Mouse (Mus musculus) heart, postnatal 10 days (tissue): ENCODE data around the gene Ttc27. TPM values are rescaled to one million over a fixed set of nuclear protein-coding genes. Genes with fewer than 3 reads are reported as not detected.
A peak's percentile ranks its signal among the peaks of the same experiment; 100 is the strongest.

Source experiments
- DNase-seq, 2 experiments: peaks; one replicate each; pipeline ENCODE4 v3.0.0; 2021
- intact Hi-C: fragments of 180-260 bp; cut with DNase I; formaldehyde crosslinking; loops from one replicate; pipeline ENCODE4 v1.15.1; 2025
- total RNA-seq, 2 experiments: library from RNA; stranded (reverse); gene quantifications; 2 replicates each; pipeline ENCODE4 v1.2.3; 2021

Ttc27 gene
- total RNA-seq, 2 experiments from 2014 or later = 33.7 to 38.1 TPM

DNA sequence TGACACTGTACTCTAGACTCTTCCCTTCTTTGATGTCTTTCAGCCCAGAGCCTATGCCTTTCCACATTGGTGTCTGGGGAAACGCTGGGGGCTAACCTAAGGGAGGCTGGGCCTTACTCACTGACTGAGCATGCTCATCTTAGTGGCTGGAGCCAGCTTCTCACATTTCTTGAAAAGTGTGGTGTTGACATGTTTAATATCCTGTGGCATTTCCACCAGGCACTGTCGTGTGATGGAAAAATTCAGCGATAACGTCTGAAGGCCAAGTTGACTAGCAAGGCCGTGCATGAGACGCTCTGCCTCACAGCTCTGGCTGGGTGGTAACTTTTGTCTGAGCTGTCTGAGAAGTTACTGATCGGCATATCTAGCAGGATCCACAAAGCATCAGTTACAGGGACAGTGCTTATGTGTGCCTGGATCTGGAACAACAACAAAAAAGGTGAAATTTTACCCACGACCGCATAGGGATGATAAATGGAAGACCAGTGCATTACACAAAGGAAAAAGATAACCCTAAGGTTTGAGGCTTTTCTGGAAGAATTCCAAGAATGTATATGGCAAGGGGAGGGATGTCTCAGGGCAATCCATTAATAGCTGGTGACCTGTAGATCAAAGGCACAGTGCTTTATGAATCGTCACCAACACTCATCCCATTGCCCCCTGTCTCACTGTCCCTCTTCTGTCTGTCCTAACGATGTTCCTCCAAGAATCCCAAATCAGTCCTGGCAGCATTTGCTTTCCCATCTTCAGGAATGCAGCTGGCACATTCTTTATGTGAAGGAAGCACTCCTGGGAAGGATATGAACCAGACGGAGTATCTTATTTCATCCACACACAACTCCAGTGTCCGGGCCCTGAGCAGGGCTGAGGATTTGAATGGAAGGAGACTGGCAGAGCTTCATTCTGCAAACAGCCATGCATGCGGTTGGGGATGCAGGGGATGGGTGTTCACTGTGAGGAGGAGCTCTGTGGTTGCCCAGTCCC is 152.9 kb downstream of the Ttc27 start:
- no peak for DNase-seq
- intact Hi-C loops = no loop called here

DNA sequence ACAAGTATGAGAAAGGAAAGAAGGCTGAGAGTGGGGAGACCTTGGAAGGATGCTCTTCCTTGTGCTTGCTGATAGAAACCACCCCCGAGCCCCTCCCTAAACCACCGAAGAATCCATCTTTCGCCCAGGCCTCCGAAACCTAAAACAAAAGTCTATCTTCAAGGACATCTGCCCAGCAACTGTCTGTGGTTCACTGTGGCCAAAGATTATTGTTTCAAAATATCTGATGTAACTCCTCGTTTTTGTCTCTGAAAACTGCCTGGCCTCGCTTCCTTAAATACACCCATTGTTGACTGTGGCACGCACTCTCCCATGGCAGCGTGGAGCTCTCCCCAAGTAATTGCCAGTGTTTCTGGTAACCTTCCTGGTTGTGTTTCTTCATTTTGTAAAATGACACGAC is 155.0 kb downstream of the Ttc27 start:
- intact Hi-C loops = no loop called here
- no peak for DNase-seq

DNA sequence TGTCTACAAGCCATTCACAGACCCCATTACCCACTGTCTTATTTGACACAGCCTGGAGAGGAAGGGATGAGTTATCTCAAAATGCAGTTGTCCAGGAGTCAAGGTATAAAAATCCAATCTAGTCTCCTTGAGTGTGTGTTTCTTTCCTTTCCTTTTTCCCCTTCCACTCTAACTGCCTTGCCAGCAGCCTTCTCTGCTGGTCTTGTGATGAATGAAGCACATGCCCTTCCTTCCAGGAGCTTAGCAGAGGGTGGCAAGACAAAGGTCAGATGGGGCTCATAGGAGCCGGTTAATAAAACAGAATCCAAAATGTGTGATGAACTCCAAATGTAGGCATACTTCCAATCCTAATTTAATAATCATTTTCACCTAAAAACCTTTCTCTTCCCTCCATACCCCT is 156.2 kb downstream of the Ttc27 start:
- intact Hi-C loops = no loop called here
- DNase-seq = no peak

DNA sequence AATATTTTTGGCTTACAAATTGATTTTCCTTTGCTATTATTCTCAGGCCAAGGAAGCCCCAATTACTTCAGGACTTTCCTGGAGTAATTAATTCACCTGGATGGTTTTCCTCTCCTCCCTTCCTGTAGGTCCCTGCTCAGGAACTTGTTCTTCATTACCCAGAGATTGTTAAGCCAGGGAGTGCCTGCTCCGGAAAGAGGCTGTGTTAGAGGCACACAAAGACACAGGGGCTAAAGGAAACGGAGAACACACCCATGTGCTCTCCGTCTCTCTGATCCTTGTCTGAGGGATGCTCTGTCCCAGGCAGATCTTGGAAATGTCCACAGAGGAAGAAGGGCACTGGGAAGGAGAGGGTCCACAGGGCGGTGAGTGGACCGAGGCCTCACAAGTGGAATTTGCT is 158.2 kb downstream of the Ttc27 start:
- intact Hi-C loops = loop anchor here (2.0 kb wide), 1 partner anchor 65 kb away; no protein-coding TSS in a partner anchor

DNA sequence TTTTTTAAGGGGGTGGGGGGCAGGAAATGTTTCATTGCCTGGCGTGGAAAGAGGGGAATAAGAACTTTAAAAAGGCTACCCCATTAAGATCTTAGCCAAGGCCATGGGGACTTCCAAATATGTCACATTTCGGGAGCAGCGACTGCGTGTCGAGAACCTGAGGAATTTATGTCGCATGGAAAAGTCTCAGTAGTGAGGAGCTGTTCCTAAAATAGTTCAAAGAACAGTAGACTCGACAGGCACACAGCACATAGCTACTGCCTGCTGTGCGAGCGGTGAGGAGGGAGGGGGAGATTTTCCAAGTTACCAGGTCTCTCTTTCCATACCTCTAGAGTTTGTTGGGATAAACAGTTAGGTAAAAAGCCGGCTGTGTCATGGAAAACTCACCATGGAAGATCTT is 159.4 kb downstream of the Ttc27 start:
- no peak for DNase-seq
- intact Hi-C loops = loop anchor here (2.0 kb wide), 1 partner anchor 66 kb away; no protein-coding TSS in a partner anchor

More for the DNA sequence above, 158.2 kb downstream of the Ttc27 start:
- no peak for DNase-seq

DNA sequence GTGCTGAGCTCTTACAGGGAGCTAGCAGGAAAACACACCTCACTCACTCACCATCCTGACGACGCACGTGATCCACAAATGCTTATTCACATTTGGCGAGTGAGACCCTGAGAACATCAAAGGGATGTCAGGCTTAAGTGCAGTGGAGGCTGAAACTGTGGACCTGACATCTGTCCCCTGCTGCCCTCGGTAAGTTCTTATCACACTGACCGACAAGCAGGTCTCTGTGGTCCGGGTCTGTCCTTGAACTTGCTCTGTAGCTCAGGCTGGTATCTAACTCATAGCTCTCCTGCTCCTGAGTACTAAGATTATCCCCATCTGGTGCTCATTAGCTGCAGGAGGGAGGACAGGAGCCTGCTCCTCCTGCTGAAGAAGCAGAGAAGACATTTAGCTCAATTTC is 162.2 kb downstream of the Ttc27 start:
- no peak for DNase-seq
- intact Hi-C loops = no loop called here

DNA sequence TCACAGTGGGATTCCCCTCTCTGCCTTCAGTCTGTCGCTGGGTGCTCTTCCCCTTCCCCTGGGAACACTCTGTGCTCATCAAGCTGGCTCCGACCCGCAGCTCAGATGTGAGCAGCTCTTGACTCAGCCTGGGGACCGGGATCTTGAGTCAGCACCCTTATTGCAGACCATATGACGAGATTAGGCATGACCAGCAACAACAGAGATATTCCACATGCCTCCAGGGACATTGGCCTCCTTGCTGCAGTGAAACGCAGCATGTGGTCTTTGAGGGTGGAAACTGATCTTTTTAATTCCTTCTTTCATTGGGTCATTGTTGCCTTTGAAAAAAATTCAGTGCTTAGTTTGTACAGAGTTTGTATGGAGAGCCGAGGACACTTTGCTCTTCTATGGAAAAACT is 169.5 kb downstream of the Ttc27 start:
- DNase-seq = no peak
- intact Hi-C loops = no loop called here

DNA sequence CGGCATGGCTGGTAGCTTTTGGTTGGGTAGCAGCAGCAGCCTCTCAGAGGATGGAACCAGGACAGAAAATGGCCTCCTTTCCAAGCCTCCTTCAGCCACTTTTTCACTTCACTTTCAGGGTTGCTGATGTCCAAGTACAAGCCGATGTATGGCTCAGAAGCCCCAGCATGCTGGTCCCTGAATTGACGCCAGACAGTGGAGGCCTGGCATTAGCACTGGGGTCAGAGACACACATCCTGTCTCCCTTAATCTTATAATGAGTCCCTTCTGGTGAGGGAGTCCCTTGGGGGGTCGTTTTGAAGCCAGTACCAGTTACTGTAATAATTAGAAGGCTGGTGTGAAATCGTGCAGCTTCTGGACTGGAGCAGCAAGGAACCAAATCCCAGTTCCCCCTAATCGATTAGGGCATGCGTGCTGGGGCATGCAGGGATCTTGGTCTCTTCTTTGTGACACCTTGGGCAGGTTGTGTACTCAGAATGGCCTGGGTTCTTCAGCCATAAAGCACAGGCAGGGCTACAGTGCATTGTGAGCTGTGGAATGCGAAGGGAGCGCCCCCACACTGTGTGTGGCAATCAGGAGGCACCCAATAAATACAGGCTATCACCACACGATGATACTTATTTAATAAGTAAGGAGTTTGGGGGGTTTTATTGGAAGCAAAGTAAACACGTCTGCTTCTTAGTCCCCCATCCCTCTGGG is 171.5 kb downstream of the Ttc27 start:
- no peak for DNase-seq
- intact Hi-C loops = no loop called here

DNA sequence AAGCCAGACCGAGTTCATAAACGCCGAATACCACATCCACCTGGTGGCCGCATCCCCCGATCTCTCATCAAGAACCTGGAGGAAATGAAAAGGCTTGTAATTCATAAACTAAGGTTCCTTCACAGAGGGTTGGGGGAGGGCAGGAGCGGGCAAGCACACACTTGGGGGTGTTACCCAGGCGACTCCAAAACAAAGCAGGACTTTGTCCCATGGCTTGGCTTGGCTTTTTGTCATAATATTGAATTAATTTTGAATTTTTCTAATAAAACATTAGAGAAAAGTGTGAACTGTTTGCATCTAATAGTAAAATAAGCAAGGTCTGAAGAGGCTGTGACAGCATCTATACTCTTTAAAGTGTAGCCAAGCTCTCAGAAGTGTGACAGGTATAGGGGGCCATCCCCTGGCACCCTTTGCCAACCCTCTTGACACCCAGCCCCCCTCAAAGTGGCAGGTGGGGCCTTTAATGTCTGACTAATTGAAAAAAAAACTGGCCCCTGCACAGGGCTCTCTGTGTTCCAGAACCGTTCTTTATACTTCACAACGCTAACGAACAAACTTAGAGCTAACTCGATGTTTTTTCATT is 172.1 kb downstream of the Ttc27 start:
- no peak for DNase-seq
- intact Hi-C loops = no loop called here

DNA sequence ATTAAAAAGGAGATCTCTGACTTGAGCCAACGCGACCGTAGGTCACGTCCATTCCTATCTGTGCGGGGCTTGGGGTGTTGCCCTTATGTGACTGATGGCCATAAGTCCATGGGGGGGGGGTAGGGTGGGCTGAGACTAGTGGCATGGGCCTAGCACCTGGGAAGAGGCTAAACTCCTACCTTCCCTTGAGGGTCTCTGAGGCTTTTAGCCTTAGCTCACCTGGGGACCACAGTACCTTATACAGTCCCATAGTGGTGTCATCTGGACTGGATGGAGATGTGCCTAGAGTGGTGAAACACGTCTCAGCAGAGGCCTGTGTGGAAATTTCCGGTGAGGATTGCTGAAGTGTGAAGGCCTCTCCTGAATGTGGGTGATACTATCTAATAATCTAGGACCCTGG is 184.9 kb downstream of the Ttc27 start:
- intact Hi-C loops = no loop called here
- DNase-seq = no peak

DNA sequence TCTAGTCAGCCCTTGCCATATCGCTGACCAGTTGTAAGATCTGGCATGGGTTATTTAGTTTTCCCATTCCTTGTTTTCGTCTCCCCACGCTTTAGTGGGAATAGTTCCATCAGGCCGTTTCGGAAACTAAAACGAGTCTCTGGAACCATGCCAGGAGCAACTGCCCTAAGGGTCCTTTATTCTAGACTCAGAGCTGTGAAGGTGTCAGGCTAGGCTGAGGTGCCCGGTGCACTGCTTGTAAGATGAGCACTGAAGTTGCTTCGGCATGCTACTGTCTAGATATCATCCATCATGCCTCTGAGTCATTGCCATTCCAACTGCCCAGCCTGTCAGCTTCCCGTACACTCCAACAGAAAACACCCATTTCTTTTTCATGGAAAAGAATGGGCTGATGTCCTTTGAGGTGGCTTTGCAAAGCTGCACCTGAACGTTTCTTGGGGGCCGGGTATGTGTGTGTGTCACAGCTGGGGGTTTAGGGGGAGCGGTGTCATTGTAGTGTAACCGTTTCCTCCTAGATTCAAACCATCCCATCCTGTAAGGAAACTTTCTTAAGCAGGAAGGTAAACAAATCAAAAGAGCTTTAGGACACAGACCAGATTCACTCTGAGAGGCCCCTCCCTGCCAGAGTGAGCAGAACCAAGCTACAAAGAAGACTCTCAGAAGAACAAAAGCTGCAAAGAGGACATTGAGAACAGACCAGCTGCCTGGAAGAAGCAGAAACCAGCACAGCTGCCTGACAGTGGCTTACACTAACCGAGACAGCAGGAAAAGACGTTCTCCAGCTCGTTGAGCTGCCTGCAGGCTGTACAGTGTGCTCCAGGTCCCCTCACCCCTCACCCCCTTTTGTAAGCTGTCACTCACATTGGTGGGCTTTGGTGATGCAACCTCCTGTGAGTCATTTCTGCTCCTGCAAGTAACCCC is 186.1 kb downstream of the Ttc27 start:
- intact Hi-C loops = no loop called here
- DNase-seq = peak; percentile 9 to 18

DNA sequence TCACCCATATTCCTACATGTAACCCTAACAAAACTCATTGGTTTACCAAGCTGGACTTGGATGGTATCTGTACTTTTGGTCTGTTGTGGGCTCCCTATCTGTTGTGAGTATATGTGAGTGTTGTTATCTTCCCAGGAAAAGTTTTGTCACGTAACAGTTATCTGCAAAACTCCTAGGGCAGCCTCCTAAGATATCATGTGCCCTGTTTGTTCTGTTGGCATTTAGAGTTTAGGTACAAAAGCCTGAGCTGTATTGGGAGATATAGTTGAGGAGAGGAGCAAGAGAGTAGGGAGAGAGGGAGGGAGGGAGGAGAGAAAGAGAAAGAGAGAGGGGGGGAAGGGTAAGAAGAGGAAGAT is 186.8 kb downstream of the Ttc27 start:
- DNase-seq = no peak
- intact Hi-C loops = no loop called here

DNA sequence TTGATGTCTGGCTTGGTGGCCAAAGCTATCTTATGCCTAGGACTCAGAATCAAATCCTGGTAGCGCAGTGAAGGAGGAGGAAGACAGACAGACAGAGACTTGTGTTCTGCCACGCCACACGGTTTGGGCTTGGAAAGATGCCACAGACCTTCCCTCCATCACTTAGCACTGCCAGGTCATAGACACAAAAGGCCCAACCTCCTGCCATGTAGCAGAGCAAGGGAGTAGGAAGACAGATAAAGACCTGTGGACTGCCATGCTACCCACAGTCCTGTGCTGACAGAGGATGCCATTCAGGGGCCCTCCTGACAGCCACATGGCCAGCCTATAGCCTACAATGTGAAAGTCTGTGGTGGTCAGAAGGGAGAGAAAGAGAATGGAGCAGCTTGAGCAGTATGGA is 187.4 kb downstream of the Ttc27 start:
- intact Hi-C loops = no loop called here

DNA sequence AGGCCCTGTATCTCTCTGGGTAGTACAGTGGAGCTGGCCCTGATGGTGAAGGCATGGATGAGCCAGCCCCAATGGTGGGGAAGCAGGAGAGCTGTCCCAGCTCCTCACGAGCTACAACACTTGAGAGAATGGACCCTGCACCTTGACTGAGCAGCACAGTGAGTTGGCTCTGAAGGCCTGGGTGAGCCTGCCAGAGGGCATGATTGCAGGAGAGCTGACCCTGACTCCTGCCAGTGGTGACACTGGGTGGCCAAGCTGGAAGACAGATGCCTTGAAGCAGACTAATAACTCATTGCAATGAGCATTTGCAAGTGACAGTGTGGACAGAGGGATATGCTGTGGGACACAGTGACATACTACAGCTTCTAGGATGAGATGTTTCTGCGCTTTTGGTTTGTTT is 195.5 kb downstream of the Ttc27 start:
- intact Hi-C loops = no loop called here
- no peak for DNase-seq

More for the DNA sequence above, 187.4 kb downstream of the Ttc27 start:
- no peak for DNase-seq

Other genes with a start within 250 kb of the Ttc27 start
- gene Yipf4, start 228.2 kb upstream of the Ttc27 start, total RNA-seq = 10 to 100 TPM; 75.6 to 79.2 TPM
- 100 to 1,000 TPM; 101 to 127 TPM for gene Birc6, start 189.4 kb upstream of the Ttc27 start, total RNA-seq